Mouse (Mus musculus): ENCODE results near the gene Map4k4. TPM values are rescaled to one million over a fixed set of nuclear protein-coding genes. Genes with fewer than 3 reads are reported as not detected.

Gene Map4k4
- 100 to 1,000 TPM; 238 to 240 TPM for total RNA-seq (2021)
- long read RNA-seq, partial matches to known transcripts, result 12 of 17 reads
- long read RNA-seq, other reads (novel, unspliced or antisense), result 5 of 17 reads

- DNase-seq (ENCODE audit: low spot score in 2 of 2), result peak; percentile 55 to 79
These were observed at the start of gene Map4k4 for GRCm38 (mm10) chr1:39900181-39901005. Gene Map4k4, plus strand, starts transcription at chr1:39900913.

GRCm38 (mm10) chr1:39855949-39856348 is 44.8 kb upstream of the Map4k4 start:
- no peak for DNase-seq (ENCODE audit: low spot score in 2 of 2)

- DNase-seq (ENCODE audit: low spot score in 2 of 2), result no peak
These were observed 43.8 kb upstream of the Map4k4 start for GRCm38 (mm10) chr1:39856795-39857447.

GRCm38 (mm10) chr1:39857448-39857820 is 43.3 kb upstream of the Map4k4 start:
- peak in 1 of 2 experiments; percentile 40 for DNase-seq (ENCODE audit: low spot score in 2 of 2)

GRCm38 (mm10) chr1:39859213-39859612 is 41.5 kb upstream of the Map4k4 start:
- no peak for DNase-seq (ENCODE audit: low spot score in 2 of 2)

- DNase-seq (ENCODE audit: low spot score in 2 of 2), result no peak
These were observed 34.2 kb upstream of the Map4k4 start for GRCm38 (mm10) chr1:39866367-39867141.

GRCm38 (mm10) chr1:39867142-39867525 is 33.6 kb upstream of the Map4k4 start:
- no peak for DNase-seq (ENCODE audit: low spot score in 2 of 2)

- no peak for DNase-seq (ENCODE audit: low spot score in 2 of 2)
These were observed 32.6 kb upstream of the Map4k4 start for GRCm38 (mm10) chr1:39867966-39868593.

- no peak for DNase-seq (ENCODE audit: low spot score in 2 of 2)
These were observed 31.7 kb upstream of the Map4k4 start for GRCm38 (mm10) chr1:39868825-39869571.

- peak in 1 of 2 experiments; percentile 43 for DNase-seq (ENCODE audit: low spot score in 2 of 2)
These were observed 31.0 kb upstream of the Map4k4 start for GRCm38 (mm10) chr1:39869721-39870201.

- DNase-seq (ENCODE audit: low spot score in 2 of 2), result no peak
These were observed 22.7 kb upstream of the Map4k4 start for GRCm38 (mm10) chr1:39877981-39878380.

GRCm38 (mm10) chr1:39882505-39882904 is 18.2 kb upstream of the Map4k4 start:
- no peak for DNase-seq (ENCODE audit: low spot score in 2 of 2)

- DNase-seq (ENCODE audit: low spot score in 2 of 2), result no peak
These were observed 15.8 kb upstream of the Map4k4 start for GRCm38 (mm10) chr1:39884803-39885515.

- no peak for DNase-seq (ENCODE audit: low spot score in 2 of 2)
These were observed 12.7 kb upstream of the Map4k4 start for GRCm38 (mm10) chr1:39887997-39888396.

GRCm38 (mm10) chr1:39889429-39889828 is 11.3 kb upstream of the Map4k4 start:
- DNase-seq (ENCODE audit: low spot score in 2 of 2), result no peak

- DNase-seq (ENCODE audit: low spot score in 2 of 2), result no peak
These were observed 10.7 kb upstream of the Map4k4 start for GRCm38 (mm10) chr1:39889973-39890372.

GRCm38 (mm10) chr1:39893153-39893880 is 7.4 kb upstream of the Map4k4 start:
- DNase-seq (ENCODE audit: low spot score in 2 of 2), result no peak

GRCm38 (mm10) chr1:39895097-39895496 is 5.6 kb upstream of the Map4k4 start:
- no peak for DNase-seq (ENCODE audit: low spot score in 2 of 2)

- DNase-seq (ENCODE audit: low spot score in 2 of 2), result no peak
These were observed 5.2 kb upstream of the Map4k4 start for GRCm38 (mm10) chr1:39895506-39895905.
